8 mouse cellular contexts compared by ENCODE assay signal in genomic region chr3:115642846-115643260, GRCm38 (mm10).
A peak's percentile ranks its signal among the peaks of the same experiment; 100 is the strongest.
DNase-seq lines count a peak whose midpoint lies in the region; ATAC-seq and TF ChIP-seq lines count a peak whose summit lies in the region.

No protein-coding gene starts in this region.

- DNase-seq in ZHBTc4 (ENCODE audit: low read depth, low spot score): peak; percentile 76
- DNase-seq in gastrocnemius, adult 2 months: peak; percentile 82
- peak; percentile 89 for DNase-seq in hindbrain, postnatal 0 days (ENCODE audit: low spot score)
- DNase-seq in left cerebral cortex, adult 2 months (ENCODE audit: extremely low spot score in 1 of 2, low spot score in 2 of 2): peak; percentile 81 to 88
- DNase-seq in right cerebral cortex, adult 2 months (ENCODE audit: low spot score in 2 of 2): peak; percentile 85 to 91
- DNase-seq in urinary bladder, postnatal 10 days (ENCODE audit: low spot score): peak; percentile 18

- peak; percentile 54 for ATAC-seq in common myeloid progenitor, adult 5-6 weeks (replicated peaks; ENCODE audit: low read depth, poor library complexity, severe bottlenecking)
- peak; percentile 44 for ATAC-seq in hindbrain, postnatal 0 days
- peak; percentile 78 for ATAC-seq in megakaryocyte, adult 5-6 weeks (ENCODE audit: poor library complexity, severe bottlenecking)

- H3K4me3 ChIP-seq in gastrocnemius, adult 2 months: peak overlapping the region; percentile 69
- H3K4me3 ChIP-seq in hindbrain, postnatal 0 days (ENCODE audit: low read length): peak overlapping the region; percentile 43
- peak overlapping the region; percentile 49 for H3K4me3 ChIP-seq in left cerebral cortex, adult 2 months

- H3K4me1 ChIP-seq in hindbrain, postnatal 0 days (ENCODE audit: insufficient read depth, low read length): no peaks in the 10 kb centered on the region

- peak overlapping the region; percentile 71 for H3K27ac ChIP-seq in gastrocnemius, adult 2 months
- peak overlapping the region; percentile 48; the same call in 1 of the 2 replicates for H3K27ac ChIP-seq in hindbrain, postnatal 0 days
- H3K27ac ChIP-seq in left cerebral cortex, adult 2 months: peak overlapping the region; percentile 76

- intact Hi-C loops in gastrocnemius, adult 2 months (cut with DNase I): no loop called here
- intact Hi-C loops in left cerebral cortex, adult 2 months (cut with DNase I): loop anchor here (1.0 to 2.0 kb wide), 4 partner anchors 46 to 1992 kb away; no protein-coding TSS in a partner anchor

- peak overlapping the region; percentile 51 for H3K9ac ChIP-seq in hindbrain, postnatal 0 days (replicated peaks; ENCODE audit: low read length)

- H3K27me3 ChIP-seq in hindbrain, postnatal 0 days (ENCODE audit: insufficient read depth, low read length): no peaks in the 10 kb centered on the region

- 4% methylated on average over 11 of the region's 11 CpGs for WGBS in hindbrain, postnatal 0 days

- no peaks in the 10 kb centered on the region for H3K36me3 ChIP-seq in hindbrain, postnatal 0 days (ENCODE audit: insufficient read depth, low read length)

- TF ChIP-seq CTCF in gastrocnemius, adult 2 months (IDR thresholded peaks at IDR 0.05): peak; percentile 97
- peak; percentile 94 for TF ChIP-seq CTCF in hindbrain, postnatal 0 days (IDR thresholded peaks at IDR 0.05; ENCODE audit: low read depth)
- peak; percentile 95 for TF ChIP-seq CTCF in left cerebral cortex, adult 2 months (IDR thresholded peaks at IDR 0.05)

- H3K9me3 ChIP-seq in hindbrain, postnatal 0 days (ENCODE audit: low read length): no peaks in the 10 kb centered on the region

- peak overlapping the region; percentile 70 for H3K4me2 ChIP-seq in hindbrain, postnatal 0 days (ENCODE audit: low read depth, low read length)

Comparison
In these comparisons a context has a peak if more than half of its experiments do, and no peak if none do; other contexts are left out.
1. Peak in every context shown above with its lines: DNase-seq, ATAC-seq, H3K4me3 ChIP-seq and H3K27ac ChIP-seq.
2. DNase-seq: peak in every context shown above with its lines; median percentile 89 in hindbrain, postnatal 0 days; 88 in right cerebral cortex, adult 2 months; 84 in left cerebral cortex, adult 2 months; 82 in gastrocnemius, adult 2 months; 76 in ZHBTc4; 18 in urinary bladder, postnatal 10 days.